Mouse (Mus musculus) ES-Bruce4 (cell line): ENCODE data around the gene 1700016H13Rik. TPM values are rescaled to one million over a fixed set of nuclear protein-coding genes. Genes with fewer than 3 reads are reported as not detected.

Experiments
- H3K27ac ChIP-seq: 2 replicates; pipeline ENCODE4 v1.5.1; 2012; ENCODE audit warnings: low read length, inconsistent platforms; ENCODE audit not compliant: insufficient read depth
- H3K27me3 ChIP-seq: 2 replicates; pipeline ENCODE4 v1.6.1; 2012; ENCODE audit warnings: mild to moderate bottlenecking, low read length, inconsistent platforms; ENCODE audit not compliant: control insufficient read depth, poor library complexity, insufficient read depth, severe bottlenecking
- H3K36me3 ChIP-seq: 2 replicates; pipeline ENCODE4 v1.6.1; 2012; ENCODE audit warnings: inconsistent platforms, mild to moderate bottlenecking, low read length, moderate library complexity; ENCODE audit not compliant: control insufficient read depth, poor library complexity, insufficient read depth, severe bottlenecking
- H3K4me1 ChIP-seq: one replicate; pipeline ENCODE4 v1.8.1; 2011; ENCODE audit warnings: low read length; ENCODE audit not compliant: control insufficient read depth, insufficient read depth
- H3K4me3 ChIP-seq: 2 replicates; pipeline ENCODE4 v1.5.1; 2011; ENCODE audit warnings: low read depth, mild to moderate bottlenecking, low read length
- H3K9ac ChIP-seq: 2 replicates; pipeline ENCODE4 v1.6.1; 2012; ENCODE audit warnings: low read depth, mild to moderate bottlenecking, inconsistent platforms; ENCODE audit not compliant: poor library complexity, severe bottlenecking
- H3K9me3 ChIP-seq: replicated peaks from 2 replicates; pipeline ENCODE4 v1.6.1; 2012; ENCODE audit warnings: mild to moderate bottlenecking, low read length, inconsistent platforms; ENCODE audit not compliant: control insufficient read depth, poor library complexity, insufficient read depth, severe bottlenecking
- CTCF ChIP-seq: IDR thresholded peaks from one replicate; pipeline ENCODE4 v1.8.1; 2011; ENCODE audit warnings: low read depth, low read length
- EP300 ChIP-seq: IDR thresholded peaks from 2 replicates; pipeline ENCODE4 v1.6.1; 2011; ENCODE audit warnings: low read depth, low read length; ENCODE audit not compliant: insufficient read depth
- POLR2A ChIP-seq: IDR thresholded peaks from one replicate; pipeline ENCODE4 v1.8.1; 2011; ENCODE audit warnings: low read length; ENCODE audit not compliant: insufficient read depth
- polyA plus RNA-seq: library from polyadenylated mRNA; stranded (reverse); fragments of >200 nt; gene quantifications from 2 replicates; pipeline ENCODE4 v1.2.4, GENCODE M21; 2011; ENCODE audit warnings: low read depth; ENCODE audit not compliant: missing spikeins, insufficient read depth, insufficient read length

The 1700016H13Rik gene
- polyA plus RNA-seq, 1 experiment = not detected

- no peak for TF ChIP-seq CTCF
- no peak for TF ChIP-seq POLR2A
- no peak for TF ChIP-seq EP300
Measured at GRCm38 (mm10) chr5:103605707-103606106, 50.1 kb downstream of the 1700016H13Rik start.

DNA sequence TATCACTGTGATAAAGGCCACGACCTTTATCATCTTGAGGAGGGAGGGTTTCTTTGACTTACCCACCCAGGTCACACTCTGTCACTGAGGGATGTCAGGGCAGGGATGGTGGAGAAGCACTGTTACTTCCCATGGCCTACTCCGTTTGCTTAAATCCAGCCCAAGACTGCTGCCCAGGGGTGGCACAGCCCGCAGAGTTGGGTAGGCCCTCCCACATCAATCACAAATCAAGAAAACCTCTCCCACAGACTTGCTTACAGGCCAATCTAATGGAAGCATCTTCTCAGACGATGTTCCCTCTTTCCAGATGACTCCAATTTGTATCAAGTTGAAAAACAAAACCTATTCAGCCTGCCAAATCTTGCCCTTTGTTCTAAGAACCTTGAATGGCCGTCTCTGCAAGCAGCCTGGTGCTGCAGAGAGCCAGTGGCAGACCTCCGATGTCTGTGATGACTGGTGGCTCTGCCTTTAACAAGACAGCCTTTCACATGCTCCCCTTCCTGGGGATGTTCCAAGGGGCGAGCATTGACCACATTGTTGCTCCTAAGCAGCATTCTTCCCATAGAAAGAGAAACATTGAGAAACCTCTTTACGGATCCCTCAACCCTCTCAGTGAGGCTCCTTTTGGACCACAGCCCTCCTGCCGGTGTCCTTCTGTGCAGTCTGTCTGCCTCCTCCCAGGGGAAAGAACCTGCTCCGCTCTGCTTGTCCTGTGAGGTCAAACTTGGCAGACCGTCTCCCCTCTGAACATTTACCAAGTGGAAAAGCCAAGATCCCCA lies 52.5 kb downstream of the 1700016H13Rik start:
- H3K9me3 ChIP-seq = no peaks in the 10 kb centered on the region
- no peak overlapping the region for H3K27ac ChIP-seq
- H3K4me3 ChIP-seq = no peak overlapping the region
- TF ChIP-seq POLR2A (no peak), CTCF (no peak), EP300 (no peak)
- H3K27me3 ChIP-seq = no peaks in the 10 kb centered on the region
- no peaks in the 10 kb centered on the region for H3K4me1 ChIP-seq
- no peak overlapping the region for H3K9ac ChIP-seq
- no peaks in the 10 kb centered on the region for H3K36me3 ChIP-seq

More at GRCm38 (mm10) chr5:103605707-103606106, 50.1 kb downstream of the 1700016H13Rik start:
- no peaks in the 10 kb centered on the region for H3K36me3 ChIP-seq
- H3K9ac ChIP-seq = no peak overlapping the region
- no peaks in the 10 kb centered on the region for H3K9me3 ChIP-seq
- no peak overlapping the region for H3K27ac ChIP-seq
- no peaks in the 10 kb centered on the region for H3K27me3 ChIP-seq
- H3K4me3 ChIP-seq = no peak overlapping the region
- H3K4me1 ChIP-seq = no peaks in the 10 kb centered on the region

DNA sequence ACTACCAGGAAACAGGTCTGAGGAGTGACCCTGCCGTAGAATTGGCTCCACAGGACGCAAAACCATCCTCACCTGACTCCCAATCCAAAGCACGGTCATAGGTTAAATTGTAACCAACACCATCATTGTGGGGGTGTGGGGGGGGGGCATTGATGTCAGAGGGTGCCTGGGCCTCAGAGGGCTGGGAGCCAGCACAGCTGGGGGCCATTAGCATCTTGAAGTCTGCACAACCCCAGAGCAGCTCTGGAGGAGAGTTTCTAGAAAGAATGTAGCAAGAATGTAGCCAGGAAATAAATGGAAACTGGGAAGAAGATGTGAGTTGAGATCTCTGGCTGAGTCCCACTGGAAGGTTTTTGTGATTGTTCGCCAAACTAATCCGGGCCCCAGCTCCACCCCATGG lies 56.9 kb downstream of the 1700016H13Rik start:
- H3K36me3 ChIP-seq = no peaks in the 10 kb centered on the region
- H3K27me3 ChIP-seq = no peaks in the 10 kb centered on the region
- TF ChIP-seq POLR2A (no peak), EP300 (no peak), CTCF (no peak)
- no peak overlapping the region for H3K9ac ChIP-seq
- H3K9me3 ChIP-seq = no peaks in the 10 kb centered on the region
- no peaks in the 10 kb centered on the region for H3K4me1 ChIP-seq
- H3K4me3 ChIP-seq = no peak overlapping the region
- no peak overlapping the region for H3K27ac ChIP-seq

DNA sequence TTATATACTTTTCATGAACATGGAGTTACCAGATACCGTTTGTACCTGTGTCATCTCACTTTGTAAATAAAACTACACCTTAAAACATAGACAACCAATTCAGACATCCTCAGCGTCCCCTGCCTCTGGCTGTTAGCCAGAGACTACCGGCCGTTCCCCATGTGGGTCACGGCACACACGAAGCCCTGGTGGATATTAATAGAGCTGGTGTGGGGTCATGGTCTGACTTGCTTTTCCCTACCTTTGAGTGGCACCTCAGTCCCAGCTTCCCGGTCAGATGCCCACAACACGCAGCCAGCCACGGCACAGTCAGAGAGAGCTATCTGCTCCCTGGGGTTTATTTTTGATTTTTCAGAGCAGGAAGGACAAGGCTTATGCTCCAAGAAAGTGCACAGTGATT lies 57.5 kb downstream of the 1700016H13Rik start:
- TF ChIP-seq POLR2A = no peak
- no peak for TF ChIP-seq CTCF
- TF ChIP-seq EP300 = no peak
- H3K27me3 ChIP-seq = no peaks in the 10 kb centered on the region

More for the DNA sequence above, 57.5 kb downstream of the 1700016H13Rik start:
- H3K36me3 ChIP-seq = no peaks in the 10 kb centered on the region
- no peaks in the 10 kb centered on the region for H3K9me3 ChIP-seq
- H3K4me1 ChIP-seq = no peaks in the 10 kb centered on the region
- H3K27ac ChIP-seq = no peak overlapping the region
- no peak overlapping the region for H3K9ac ChIP-seq
- H3K4me3 ChIP-seq = no peak overlapping the region

Other genes starting within 250 kb of the 1700016H13Rik start
- gene Ptpn13, start 230.8 kb downstream of the 1700016H13Rik start, polyA plus RNA-seq = 25.2 and 26.5 TPM in 2 replicates
- not detected in 2 replicates for gene Slc10a6, start 26.6 kb downstream of the 1700016H13Rik start, polyA plus RNA-seq
- gene Aff1, start 36.4 kb upstream of the 1700016H13Rik start, polyA plus RNA-seq = 23.3 and 26.4 TPM in 2 replicates